Mouse (Mus musculus) mouse trophoblast stem cell (cell line): ENCODE measurements at regions not wholly inside any gene's neighbourhood (a gene's known extent, or its start where the extent isn't known, plus 50 kb on each side); places are given as distances from the start of the nearest gene placed in this dataset.
"Not testable (repeated sequence)": the region's sequence is repeated elsewhere in the genome, so short reads cannot be mapped to it uniquely, and the experiment has no call there.

Source experiments
- in situ Hi-C, 2 experiments: fragments of 300-500 bp; cut with MseI, MboI; formaldehyde crosslinking; loops; 2 replicates in 1 of 2; 3 replicates in 1 of 2; pipeline ENCODE4 v1.15.1; 2025

DNA sequence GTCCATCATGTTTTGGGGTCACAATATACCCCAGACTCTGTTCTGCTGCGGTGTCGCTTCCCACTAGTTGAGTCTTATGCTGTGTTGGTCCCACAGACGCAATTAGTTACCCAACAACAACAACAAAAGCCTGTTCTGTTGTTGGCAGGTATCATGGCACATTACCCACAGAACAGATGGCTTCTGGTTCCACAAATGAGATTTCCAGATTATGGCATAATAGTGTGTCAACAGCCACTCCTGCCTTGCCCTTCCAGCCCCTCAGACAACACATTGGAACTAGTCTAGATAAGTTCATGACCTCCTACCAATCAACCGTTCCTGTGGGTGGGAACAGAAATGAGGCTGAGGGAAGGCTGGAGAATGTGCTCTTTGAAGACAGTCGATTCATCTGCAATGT, 351.5 kb downstream of the Fut8 start:
- in situ Hi-C loops = no loop called here

DNA sequence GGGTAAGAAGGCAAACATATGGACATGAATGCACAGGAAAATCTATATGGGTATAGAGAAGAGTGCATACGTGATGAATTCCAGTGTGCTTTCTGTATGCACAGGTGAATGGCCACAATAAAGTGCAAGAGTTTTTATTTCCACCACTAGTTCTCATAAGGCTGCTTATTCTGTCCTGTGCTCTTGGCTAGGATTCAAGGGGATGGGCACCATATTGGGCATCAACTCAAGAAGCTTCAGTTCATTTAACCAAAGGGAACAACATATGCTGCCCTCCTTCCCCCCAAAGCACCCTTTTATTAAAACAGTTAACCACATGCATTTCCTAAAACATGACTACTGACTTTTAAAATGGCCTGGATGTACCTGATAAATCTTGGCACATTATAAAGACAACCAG, 356.2 kb downstream of the Fut8 start:
- in situ Hi-C loops = no loop called here

DNA sequence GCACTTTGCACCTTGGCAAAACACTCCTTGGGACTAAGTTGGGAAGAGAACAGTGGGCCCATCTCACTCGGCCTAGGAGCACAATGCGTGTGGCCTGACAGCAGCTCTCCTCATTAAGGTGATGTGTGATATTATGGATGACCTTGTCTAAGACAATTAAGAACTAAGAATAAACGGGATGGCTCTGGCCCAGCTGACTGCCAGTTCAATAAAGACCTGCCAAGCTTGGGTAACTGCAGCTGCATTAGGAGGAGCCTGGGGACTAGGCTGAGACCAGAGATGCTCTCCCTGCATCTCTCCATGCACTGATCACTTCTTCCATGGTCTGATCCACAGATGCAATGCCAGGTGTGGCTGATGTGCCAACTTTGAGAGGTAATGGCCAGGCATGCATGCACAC, 356.7 kb downstream of the Fut8 start:
- in situ Hi-C loops = no loop called here

DNA sequence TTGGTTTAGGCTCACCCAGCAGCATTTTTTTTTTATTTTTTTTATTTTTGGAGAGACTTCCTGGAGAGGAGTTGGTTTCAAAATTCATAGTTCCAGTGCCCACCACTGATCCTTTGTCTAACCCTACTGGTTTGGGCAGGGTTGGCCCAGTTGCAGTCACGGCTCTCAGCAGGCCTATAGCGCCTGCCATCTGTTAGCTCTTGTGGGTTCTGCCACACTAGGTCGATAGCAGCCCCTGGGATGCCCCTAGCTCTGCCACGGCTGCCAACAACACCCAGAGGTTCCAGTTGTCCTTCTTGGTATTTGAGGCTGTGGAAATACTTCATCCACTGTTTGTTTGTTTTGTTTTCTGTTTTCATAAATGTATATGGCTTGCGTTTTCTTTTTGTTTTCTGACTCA, 357.9 kb downstream of the Fut8 start:
- in situ Hi-C loops = no loop called here

DNA sequence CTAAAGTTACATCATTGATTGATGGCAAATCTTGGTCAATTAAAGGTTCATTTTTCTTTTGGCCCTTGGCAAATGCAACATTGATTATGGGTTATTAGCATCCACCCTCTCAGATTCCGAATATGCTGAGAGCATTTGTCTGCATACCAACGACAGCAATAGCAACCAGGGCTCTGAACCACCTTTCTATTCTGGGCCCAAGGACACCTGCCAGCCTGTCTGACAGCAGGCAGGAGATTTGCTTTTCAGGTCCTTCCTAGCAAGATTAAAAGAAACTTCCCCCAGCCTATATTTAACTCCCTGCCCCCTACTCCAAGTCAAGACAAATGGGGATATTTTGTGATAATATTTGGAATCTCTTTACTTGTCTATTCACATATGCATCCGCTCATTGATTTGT, 358.8 kb downstream of the Fut8 start:
- in situ Hi-C loops = no loop called here

DNA sequence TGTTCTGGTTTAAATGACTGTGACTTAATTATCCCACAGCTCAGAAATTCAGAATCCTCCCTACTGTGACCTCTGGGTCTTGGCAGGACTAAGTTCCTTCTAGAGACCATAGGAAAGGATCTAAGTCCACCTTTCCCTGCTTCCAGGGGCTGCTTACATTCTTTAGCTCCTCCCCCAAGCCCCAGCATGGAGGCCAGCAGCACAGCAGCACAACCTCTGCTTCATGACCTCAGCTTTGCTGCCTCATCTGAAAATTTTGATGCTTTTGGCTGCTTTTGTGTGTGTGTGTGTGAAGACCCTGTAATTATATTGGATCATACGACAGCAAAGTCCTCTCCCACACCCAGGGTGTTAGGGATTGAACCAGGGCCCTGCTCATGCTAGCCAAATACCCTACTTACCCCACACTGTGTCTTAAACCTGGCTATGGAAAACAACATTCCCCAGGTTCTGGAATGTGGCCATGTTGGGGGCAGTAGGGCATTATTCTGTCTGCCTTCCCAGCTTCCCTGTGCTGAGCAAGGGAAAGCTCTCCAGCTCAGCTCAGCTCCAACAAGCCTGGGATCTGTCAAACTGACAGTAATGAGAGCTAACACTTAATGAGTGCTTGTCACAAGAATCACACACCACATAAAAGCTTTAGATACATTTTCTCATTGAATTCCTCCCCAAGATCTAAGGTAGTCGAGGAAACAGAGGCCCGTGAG, 359.9 kb downstream of the Fut8 start:
- in situ Hi-C loops = no loop called here

DNA sequence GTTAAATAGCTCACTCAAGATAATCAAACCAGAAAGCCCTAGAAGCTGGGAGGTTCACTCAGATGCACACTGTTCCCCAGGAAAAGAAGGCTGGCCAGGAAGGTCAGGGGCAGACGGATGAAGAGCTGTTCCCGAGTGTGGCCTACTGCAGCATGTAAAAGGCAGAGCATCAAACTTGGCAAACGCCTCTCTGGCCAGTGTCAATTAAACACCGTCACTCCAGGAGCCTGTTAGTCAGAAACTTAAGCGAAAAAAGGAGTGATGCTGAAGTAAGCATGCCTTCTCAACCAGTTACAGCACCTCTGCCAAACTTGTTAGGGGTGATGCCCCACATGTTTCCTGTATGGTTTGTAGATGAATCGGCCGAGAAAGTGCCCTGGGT, 360.4 kb downstream of the Fut8 start:
- in situ Hi-C loops = no loop called here

DNA sequence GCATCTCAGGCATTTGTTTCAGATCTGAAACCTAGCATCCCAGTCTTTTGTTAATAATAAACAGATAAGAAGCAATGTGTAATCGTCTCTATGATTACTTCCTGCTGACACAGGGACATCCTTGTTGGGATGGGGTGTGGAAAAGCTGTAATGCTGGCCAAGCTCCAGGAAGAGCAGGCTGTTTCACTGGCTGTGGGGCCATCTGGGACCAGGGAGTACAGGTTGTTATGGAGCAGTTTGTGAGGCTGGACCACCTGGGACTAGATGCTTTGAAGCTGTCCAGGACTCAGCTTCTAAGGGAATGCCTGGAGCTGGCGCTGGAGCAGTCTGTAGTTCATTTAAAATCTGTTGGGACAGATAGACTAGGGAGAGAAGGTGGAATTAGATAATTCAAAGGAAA, 361.5 kb downstream of the Fut8 start:
- in situ Hi-C loops = no loop called here

DNA sequence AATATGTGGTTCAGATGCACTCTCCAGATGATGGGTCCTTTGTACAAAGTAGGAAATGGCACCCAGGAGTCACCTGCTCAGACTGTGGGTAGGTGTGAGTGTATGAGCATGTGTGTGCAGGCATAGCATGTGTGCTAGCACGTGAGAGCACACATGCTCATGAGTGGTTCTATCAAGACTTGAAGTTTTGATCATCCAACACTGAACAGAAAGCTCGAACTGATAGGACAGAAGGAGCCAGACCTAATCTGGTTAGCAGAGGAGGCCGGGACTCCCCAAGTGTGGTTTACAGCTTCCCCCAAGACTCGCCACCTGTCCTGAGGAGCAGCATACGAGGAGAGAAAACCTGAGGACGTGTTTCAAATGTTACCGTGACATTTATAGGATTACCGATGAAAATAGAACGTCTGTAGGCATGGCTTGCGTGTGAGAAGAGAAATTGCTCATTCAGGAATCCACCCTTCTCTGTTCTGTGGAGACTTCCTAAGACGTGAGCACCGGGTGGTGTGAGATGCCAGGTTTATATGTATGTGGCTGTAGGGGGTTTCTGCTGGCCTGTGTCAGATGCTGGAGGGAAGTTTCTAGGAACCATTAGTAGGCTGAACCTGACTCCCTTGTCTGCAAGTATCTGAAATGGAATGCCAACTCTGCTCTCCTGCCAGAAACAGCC, 366.0 kb downstream of the Fut8 start:
- in situ Hi-C loops = no loop called here

DNA sequence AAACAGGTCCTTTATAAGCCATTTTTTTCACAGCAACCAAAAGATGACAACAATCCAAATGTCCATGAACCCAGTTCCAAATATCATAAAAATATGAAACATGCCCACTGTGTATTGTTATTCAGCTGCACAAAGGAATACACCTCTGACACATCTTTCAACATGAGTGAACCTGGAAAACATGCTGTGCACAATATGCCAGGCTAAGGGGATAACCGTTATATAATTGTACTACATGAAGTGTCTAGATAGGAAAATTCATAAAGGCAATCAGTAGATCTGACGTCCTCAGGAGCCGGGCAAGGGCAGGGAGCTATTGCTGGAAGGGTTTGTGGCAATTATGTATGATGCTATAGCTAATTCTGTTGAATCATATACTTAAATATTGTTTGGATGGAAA, 379.6 kb downstream of the Fut8 start:
- in situ Hi-C loops = no loop called here

DNA sequence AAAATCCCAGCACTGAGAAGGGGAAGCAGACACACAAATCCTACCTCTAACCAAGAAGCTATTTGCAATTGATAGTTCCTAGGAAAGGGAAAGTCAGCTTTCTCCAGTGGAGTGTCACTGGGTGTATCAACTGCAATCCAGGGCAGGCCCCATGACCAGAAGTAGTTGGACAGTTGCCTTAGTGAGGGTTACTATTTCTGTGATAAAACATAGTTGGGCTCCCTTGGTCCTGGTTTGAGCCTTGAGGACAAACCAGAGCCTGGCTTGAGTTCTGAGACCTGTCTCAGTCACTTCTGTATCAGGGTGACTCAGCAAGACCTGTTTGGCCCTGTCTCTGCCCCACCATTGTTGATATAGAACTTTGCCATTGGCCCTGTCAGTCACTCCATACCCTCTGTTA, 384.3 kb downstream of the Fut8 start:
- in situ Hi-C loops = no loop called here

DNA sequence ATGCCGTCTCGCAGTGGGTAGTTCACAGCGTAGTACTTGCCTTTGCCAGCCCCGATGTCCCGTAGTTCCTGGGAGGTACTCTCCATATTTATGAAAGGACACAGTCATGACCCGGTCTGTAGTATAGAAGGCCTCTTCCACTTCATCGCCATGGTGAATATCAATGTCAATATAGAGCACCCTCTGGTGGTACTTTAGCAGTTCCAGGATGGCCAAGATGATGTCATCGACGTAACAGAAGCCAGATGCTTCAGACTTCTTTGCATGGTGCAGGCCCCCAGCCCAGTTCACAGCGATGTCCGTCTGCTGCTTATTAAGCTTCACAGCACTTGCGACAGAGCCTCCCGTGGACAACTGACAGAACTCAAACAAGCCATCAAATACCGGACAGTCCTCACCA, 386.4 kb downstream of the Fut8 start:
- in situ Hi-C loops = not testable (repeated sequence)

DNA sequence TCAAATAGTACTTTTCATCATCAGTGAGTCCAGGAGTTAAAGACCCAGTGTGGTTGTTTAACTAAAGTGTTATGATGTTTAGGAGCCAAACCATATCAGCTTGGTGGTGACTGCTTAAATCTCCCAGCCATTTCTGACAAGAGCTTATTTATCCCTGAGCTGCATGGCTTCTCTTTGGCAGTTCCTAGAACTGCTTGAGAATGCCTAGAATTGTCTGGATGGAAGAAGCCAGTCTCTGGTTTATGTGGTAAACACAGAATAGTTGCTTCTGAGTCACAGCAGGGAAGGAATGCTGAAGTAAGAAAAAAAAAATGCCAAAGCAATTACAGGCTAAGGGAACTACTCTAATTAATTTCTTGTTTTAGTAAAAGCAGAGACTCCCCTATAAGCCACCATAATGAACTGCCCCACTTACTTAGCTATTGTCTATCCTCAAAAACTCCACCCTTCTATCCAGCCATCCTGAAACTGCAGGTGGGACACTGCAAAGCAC, 390.5 kb downstream of the Fut8 start:
- in situ Hi-C loops = no loop called here

DNA sequence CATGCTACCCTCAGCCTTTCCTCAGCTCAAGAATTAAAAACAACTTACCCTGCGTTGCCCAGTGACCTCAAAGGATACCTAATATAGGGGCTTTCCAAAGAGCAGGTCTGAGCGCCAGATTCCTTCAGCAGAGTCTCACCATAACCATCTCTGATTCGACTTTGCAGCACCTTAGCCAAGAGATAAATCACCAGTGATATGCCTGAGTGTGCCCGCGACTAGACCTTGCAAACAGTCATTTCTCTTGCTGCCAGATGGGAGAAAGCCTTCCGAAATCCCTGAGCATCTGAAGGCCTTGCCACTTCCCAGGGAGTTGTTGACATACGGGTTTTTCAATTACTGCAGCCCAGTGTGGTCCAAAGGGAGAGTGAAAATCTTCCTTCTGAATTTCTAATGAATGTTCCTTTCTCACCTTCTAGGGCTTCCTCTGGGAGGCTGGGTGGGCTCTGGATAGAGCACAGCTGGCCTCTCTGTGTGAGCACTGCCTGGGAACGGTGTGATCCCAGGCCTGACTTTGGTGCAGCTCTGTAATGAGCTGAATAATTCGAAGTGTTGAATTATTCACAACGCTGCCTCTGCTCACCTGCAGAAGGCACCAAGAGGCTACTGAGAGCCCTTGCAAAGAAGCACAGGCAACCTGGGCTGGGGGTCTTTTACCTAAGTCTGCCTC, 396.2 kb downstream of the Fut8 start:
- in situ Hi-C loops = no loop called here

DNA sequence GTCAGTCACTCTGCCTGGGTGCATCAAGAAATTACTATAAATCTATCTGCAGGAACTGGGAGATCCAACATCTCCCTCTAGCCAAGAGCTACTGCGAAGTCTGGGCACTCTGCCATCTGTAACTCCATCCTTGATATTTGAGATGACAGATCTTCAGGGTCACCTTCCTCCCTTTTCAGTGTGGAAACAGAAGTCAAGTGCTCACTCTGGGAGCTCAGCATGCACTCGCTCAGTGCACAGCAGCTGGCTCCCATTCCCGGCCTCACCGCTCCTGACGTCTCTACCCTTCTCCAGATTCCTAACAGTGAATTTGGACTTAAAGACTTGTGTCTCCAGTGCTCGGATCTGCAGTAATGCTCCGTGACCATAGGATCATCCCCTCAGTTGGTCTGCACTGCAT, 400.3 kb downstream of the Fut8 start:
- in situ Hi-C loops = no loop called here

DNA sequence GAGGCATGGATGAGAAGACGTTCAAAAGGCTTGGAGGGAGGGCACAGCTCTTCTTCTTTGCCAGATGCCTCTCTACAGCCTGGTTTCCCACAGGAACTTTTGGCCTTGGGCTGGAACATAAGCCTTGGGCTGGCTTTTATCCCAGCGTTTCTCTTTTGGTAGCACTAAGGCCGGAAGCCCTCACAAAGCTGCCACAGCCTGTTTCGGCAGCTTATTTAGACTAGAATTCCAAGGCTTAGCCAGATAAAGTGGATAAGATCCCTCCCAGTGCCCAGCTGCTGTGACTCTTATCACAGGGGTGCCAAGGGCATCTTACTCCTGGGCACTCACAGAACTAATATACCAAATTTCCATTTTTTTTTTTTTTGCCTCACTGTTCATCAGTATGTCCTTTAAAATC, 404.4 kb downstream of the Fut8 start:
- in situ Hi-C loops = no loop called here

DNA sequence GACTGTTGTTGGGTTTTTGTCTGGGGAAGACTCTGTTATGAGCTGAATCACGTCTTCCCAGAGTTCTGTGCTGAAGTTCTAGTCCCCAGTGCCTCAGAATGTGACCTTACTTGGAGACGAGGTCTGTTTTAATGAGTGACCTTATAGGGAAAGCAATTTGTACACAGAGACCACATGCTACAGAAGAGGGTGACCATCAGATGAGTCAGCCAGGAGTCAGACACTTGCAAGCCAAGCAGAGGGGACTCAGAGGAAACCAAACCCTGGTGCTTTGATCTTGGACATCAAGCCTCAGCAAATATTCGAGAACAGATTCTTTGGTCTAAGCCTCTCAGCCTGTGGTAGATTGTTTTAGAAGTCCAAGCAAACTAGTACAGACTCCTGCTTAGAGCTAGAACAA, 409.9 kb downstream of the Fut8 start:
- in situ Hi-C loops = no loop called here

DNA sequence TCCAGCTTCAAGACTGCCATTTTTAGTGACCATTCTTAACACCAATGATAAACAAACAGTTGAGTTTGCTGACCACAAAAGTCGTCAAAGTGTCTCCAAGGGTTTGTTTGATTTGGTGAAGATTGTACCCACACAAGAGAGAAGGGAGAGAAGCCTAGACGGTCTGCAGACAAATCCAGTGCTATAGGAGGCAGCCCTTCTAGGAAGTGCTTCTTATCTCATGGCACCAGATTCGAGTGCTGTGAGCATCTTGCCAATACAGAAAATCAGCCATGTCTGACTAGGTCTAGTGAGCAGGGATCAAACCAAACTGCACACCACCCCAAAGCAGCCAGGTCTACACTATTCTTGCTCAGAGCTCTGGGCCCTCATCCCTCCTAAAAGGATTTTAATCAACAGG, 416.4 kb downstream of the Fut8 start:
- in situ Hi-C loops = no loop called here

DNA sequence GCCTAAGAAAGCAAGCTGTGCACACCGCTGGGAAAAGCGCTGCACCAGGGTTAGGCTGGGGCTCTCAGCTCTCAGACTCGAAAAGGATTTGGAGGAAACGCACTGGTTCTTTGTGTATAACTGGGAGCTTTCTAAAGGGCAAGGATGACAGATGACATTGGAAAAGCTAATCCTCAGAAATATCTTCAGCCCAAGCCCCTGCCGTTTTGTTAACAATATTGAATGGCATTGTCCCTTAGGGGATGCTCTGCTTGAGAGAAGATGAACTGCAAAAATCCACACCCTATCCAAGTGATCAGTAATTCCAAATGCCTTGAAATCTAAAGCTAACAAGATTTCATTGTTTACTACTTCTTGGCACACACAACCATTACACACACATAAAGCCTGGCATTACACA, 419.1 kb downstream of the Fut8 start:
- in situ Hi-C loops = no loop called here

DNA sequence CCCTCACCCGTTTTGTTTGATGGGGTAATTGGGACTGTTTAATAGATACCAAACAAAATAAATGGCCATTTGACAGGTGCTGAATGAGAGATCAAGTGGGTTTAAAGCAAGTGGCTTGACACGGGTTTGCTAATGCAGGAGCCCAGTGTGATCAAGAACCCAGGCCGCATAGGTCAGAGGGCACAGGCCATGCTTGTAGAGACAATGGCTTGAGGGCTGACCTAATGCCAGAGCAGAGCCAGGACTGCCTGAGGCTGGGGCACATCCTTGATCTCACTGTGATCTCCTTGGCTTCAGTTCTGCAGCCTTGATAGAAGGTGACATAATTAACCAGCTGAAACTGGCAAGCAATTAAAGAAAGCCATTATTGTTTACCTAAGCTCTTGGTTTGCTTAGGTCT, 420.0 kb downstream of the Fut8 start:
- in situ Hi-C loops = no loop called here

DNA sequence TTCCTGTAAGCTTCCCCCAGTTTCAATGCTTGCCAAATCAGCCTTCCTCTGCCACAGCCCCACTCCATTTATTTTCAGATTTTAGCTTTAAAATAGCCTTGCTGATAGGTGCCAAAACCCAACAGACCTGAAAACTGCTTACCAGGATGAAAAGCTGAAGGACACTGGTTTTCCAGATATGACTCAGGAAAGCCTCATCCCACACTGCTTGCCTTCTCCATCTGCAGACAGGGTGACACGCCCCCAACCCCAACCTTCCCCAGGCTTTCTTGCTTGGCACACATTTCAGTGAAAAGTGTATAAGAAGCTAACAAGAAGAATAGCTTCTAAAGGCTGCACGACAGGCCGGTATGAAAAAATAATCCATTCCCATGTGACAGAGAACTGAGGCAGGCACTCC, 425.3 kb downstream of the Fut8 start:
- in situ Hi-C loops = no loop called here

DNA sequence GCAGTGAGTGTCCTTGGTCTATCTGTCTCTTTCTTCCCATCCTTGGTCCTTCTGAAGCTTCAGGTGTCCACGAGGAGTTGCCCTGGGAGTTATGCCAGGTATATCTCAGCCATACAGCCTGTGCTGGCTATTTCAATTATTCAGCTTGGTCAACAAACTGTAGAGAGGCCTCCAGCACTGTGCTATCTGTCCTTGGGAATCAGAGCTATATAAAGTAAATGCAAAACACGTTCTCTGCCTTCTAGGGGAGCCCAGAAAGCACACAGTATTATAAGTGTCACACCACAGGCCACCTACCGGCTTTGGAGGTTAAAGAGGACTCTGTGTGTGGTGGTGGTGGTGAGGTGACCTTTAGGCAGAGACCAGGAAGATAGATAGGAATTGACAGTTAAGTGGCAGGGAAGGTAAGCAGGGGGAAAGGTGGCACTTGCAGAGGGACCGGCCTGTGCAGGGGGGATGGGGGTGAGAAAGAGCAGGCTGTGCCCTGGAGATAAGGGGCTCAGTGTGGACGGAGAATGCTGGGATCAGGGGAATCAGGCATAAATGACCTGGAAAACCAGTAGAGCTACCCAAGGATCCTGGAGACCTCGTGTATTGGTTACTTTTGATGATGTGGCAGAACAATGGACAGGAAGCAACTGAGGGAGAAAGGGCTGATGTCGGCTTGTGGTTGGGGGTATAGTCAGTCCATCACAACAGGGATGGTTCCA, 425.9 kb downstream of the Fut8 start:
- in situ Hi-C loops = no loop called here

DNA sequence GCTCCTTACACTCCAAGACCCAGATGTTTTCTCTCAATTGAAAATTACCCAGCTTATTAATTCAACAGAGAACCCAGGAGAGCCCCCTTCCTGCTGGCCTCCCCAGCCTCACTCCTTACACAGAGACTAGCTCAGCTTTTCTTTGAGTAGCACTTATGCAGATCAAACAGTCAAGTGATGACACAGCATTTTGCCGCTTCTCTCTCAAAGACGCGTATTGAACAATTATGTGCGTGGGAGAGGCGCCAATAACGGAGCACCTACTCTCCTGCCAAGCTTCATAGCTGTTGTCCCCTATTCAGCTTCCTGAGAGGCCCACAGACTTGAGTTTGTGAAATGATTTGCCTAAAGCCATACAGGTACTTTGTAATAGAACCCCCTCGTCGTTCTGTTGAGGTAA, 428.5 kb downstream of the Fut8 start:
- in situ Hi-C loops = no loop called here
